Mouse (Mus musculus) hindbrain, embryonic 13.5 days (tissue): ENCODE measurements around the gene Arhgap27. TPM values are rescaled to one million over a fixed set of nuclear protein-coding genes. Genes with fewer than 3 reads are reported as not detected.
"Not testable (repeated sequence)": the region's sequence is repeated elsewhere in the genome, so short reads cannot be mapped to it uniquely, and the experiment has no call there.

Experiments used
- ATAC-seq: fragments of 200-750 bp; cut with Nextera tagmentation; 2 replicates; pipeline ENCODE4 v1.8.0; 2017; ENCODE audit warnings: moderate TSS enrichment; ENCODE audit not compliant: low FRiP score
- H3K27ac ChIP-seq: fragments of 300-500 bp; sonication (generic); 2 replicates; pipeline ENCODE4 v1.5.1; 2015; ENCODE audit warnings: inconsistent platforms, mild to moderate bottlenecking, moderate library complexity
- H3K27me3 ChIP-seq: fragments of 300-500 bp; sonication (generic); 2 replicates; pipeline ENCODE4 v1.6.1; 2015; ENCODE audit warnings: mild to moderate bottlenecking, inconsistent platforms
- H3K36me3 ChIP-seq: fragments of 300-500 bp; sonication (generic); 2 replicates; pipeline ENCODE4 v1.6.1; 2015; ENCODE audit warnings: mild to moderate bottlenecking, inconsistent platforms
- H3K4me1 ChIP-seq: fragments of 300-500 bp; sonication (generic); replicated peaks from 2 replicates; pipeline ENCODE4 v1.6.1; 2015; ENCODE audit warnings: inconsistent platforms
- H3K4me2 ChIP-seq: fragments of 300-500 bp; sonication (generic); 2 replicates; pipeline ENCODE4 v1.6.1; 2015; ENCODE audit warnings: inconsistent platforms, mild to moderate bottlenecking, moderate library complexity
- H3K4me3 ChIP-seq: fragments of 300-500 bp; sonication (generic); 2 replicates; pipeline ENCODE4 v1.5.1; 2015; ENCODE audit warnings: mild to moderate bottlenecking, inconsistent platforms
- H3K9ac ChIP-seq: fragments of 300-500 bp; sonication (generic); 2 replicates; pipeline ENCODE4 v1.6.1; 2015; ENCODE audit warnings: mild to moderate bottlenecking, inconsistent platforms
- H3K9me3 ChIP-seq: fragments of 300-500 bp; sonication (generic); 2 replicates; pipeline ENCODE4 v1.6.1; 2016; ENCODE audit warnings: inconsistent platforms
- WGBS: fragments of 180-500 bp; shearing (Covaris S2); methylation state at CpG from one replicate; pipeline ENCODE4 v1.1.7; 2015; 5-methylcytosine and 5-hydroxymethylcytosine counted together
- polyA plus RNA-seq: library from polyadenylated mRNA; unstranded; fragments of >200 nt; fragmentation: Nextera tagmentation; extraction: Ambion mirVana; gene quantifications from 2 replicates; pipeline ENCODE4 v1.2.1, GENCODE M21; 2015

Gene Arhgap27
- polyA plus RNA-seq, result 3.2 and 3.4 TPM in 2 replicates

GRCm38 (mm10) chr11:103363214-103364148, at the start of gene Arhgap27:
Gene Arhgap27 (minus strand): TSS chr11:103363692.
- peak within 1 kb of the TSS; percentile 3; the same call in 1 of the 2 replicates for H3K27ac ChIP-seq
- H3K9me3 ChIP-seq, result no peaks in the 10 kb centered on the region
- 3% methylated on average over 35 of the region's 35 CpGs for WGBS
- H3K9ac ChIP-seq, result peak within 1 kb of the TSS; percentile 65
- ATAC-seq, result peak; percentile 9; the same call in 1 of the 2 replicates
- H3K4me2 ChIP-seq, result peak within 1 kb of the TSS; percentile 58
- peaks cover 34% of the 10 kb centered on the region for H3K36me3 ChIP-seq
- peaks cover 48% of the 10 kb centered on the region for H3K4me1 ChIP-seq
- H3K4me3 ChIP-seq, result peak within 1 kb of the TSS; percentile 35
- H3K27me3 ChIP-seq, result peaks cover 85% of the 10 kb centered on the region

- Histone ChIP-seq H3K4me3 (peak overlapping the region; percentile 86), H3K27ac (peak overlapping the region; percentile 78), H3K4me2 (peak overlapping the region; percentile 83), H3K4me1 (peaks cover 23% of the 10 kb centered on the region), H3K9ac (peak overlapping the region; percentile 70), H3K27me3 (peaks cover 12% of the 10 kb centered on the region), H3K36me3 (peaks cover 5% of the 10 kb centered on the region; the same call in 1 of the 2 replicates), H3K9me3 (no peaks in the 10 kb centered on the region)
- WGBS, result 3% methylated on average over 14 of the region's 14 CpGs
- peak; percentile 60 for ATAC-seq
Measured at GRCm38 (mm10) chr11:103412950-103413423, 49.5 kb upstream of the Arhgap27 start.

- H3K4me3 ChIP-seq, result peak within 1 kb of the TSS; percentile 86
- H3K9ac ChIP-seq, result peak within 1 kb of the TSS; percentile 90
- WGBS, result under 1% methylated on average over 55 of the region's 67 CpGs
- peak within 1 kb of the TSS; percentile 78 for H3K27ac ChIP-seq
- no peaks in the 10 kb centered on the region for H3K9me3 ChIP-seq
- peaks cover 5% of the 10 kb centered on the region; the same call in 1 of the 2 replicates for H3K36me3 ChIP-seq
- peaks cover 29% of the 10 kb centered on the region for H3K4me1 ChIP-seq
- peak within 1 kb of the TSS; percentile 83 for H3K4me2 ChIP-seq
- peaks cover 12% of the 10 kb centered on the region for H3K27me3 ChIP-seq
- ATAC-seq, result peak; percentile 99
Measured at GRCm38 (mm10) chr11:103411981-103412949, 48.8 kb upstream of the Arhgap27 start, which contains the start of gene Plekhm1. Gene Plekhm1 (minus strand): TSS chr11:103412687.

- Histone ChIP-seq H3K36me3 (peaks cover 5% of the 10 kb centered on the region; the same call in 1 of the 2 replicates), H3K4me1 (peaks cover 29% of the 10 kb centered on the region), H3K9me3 (no peaks in the 10 kb centered on the region), H3K27ac (no peak overlapping the region), H3K4me2 (peak overlapping the region; percentile 83), H3K4me3 (peak overlapping the region; percentile 86), H3K27me3 (peaks cover 12% of the 10 kb centered on the region), H3K9ac (0 out of 2 replicates have a peak overlapping the region, but pooled peaks have one; percentile 90)
- 94% methylated on average over 1 of the region's 1 CpGs for WGBS
- ATAC-seq, result no peak
Measured at GRCm38 (mm10) chr11:103411301-103411700, 47.8 kb upstream of the Arhgap27 start.

GRCm38 (mm10) chr11:103408880-103409279, 45.4 kb upstream of the Arhgap27 start:
- Histone ChIP-seq H3K4me2 (no peak overlapping the region), H3K36me3 (peaks cover 5% of the 10 kb centered on the region; the same call in 1 of the 2 replicates), H3K9ac (no peak overlapping the region), H3K4me3 (no peak overlapping the region), H3K27ac (no peak overlapping the region), H3K27me3 (no peaks in the 10 kb centered on the region), H3K4me1 (peaks cover 29% of the 10 kb centered on the region), H3K9me3 (no peaks in the 10 kb centered on the region)
- WGBS, result 95% methylated on average over 13 of the region's 13 CpGs
- ATAC-seq, result no peak

GRCm38 (mm10) chr11:103407136-103407535, 43.6 kb upstream of the Arhgap27 start:
- not testable (repeated sequence) for H3K27me3 ChIP-seq, H3K4me2 ChIP-seq, H3K9me3 ChIP-seq, H3K9ac ChIP-seq, H3K4me3 ChIP-seq, ATAC-seq, H3K27ac ChIP-seq
- WGBS, result 61% methylated on average over 5 of the region's 5 CpGs
- Histone ChIP-seq H3K4me1 (peaks cover 23% of the 10 kb centered on the region), H3K36me3 (peaks cover 15% of the 10 kb centered on the region)

- peaks cover 18% of the 10 kb centered on the region for H3K36me3 ChIP-seq
- ATAC-seq, result no peak
- no peak overlapping the region for H3K27ac ChIP-seq
- 81% methylated on average over 7 of the region's 7 CpGs for WGBS
- no peak overlapping the region for H3K4me2 ChIP-seq
- no peaks in the 10 kb centered on the region for H3K9me3 ChIP-seq
- no peak overlapping the region for H3K4me3 ChIP-seq
- no peaks in the 10 kb centered on the region for H3K27me3 ChIP-seq
- H3K9ac ChIP-seq, result no peak overlapping the region
- peaks cover 19% of the 10 kb centered on the region for H3K4me1 ChIP-seq
Measured at GRCm38 (mm10) chr11:103406551-103406950, 43.1 kb upstream of the Arhgap27 start.

GRCm38 (mm10) chr11:103405814-103406213, 42.3 kb upstream of the Arhgap27 start:
- Histone ChIP-seq H3K27me3 (no peaks in the 10 kb centered on the region), H3K9me3 (no peaks in the 10 kb centered on the region), H3K4me3 (no peak overlapping the region), H3K9ac (no peak overlapping the region), H3K36me3 (peaks cover 21% of the 10 kb centered on the region), H3K27ac (no peak overlapping the region), H3K4me1 (peaks cover 11% of the 10 kb centered on the region), H3K4me2 (no peak overlapping the region)
- ATAC-seq, result no peak
- 90% methylated on average over 1 of the region's 1 CpGs for WGBS

- no peak overlapping the region for H3K4me2 ChIP-seq
- ATAC-seq, result no peak
- no peak overlapping the region for H3K9ac ChIP-seq
Measured at GRCm38 (mm10) chr11:103404618-103405017, 41.1 kb upstream of the Arhgap27 start.

GRCm38 (mm10) chr11:103403776-103404175, 40.3 kb upstream of the Arhgap27 start:
- no peak overlapping the region for H3K4me2 ChIP-seq
- WGBS, result 53% methylated on average over 4 of the region's 4 CpGs

More at GRCm38 (mm10) chr11:103404618-103405017, 41.1 kb upstream of the Arhgap27 start:
- Histone ChIP-seq H3K4me3 (no peak overlapping the region), H3K27ac (no peak overlapping the region), H3K9me3 (no peaks in the 10 kb centered on the region), H3K27me3 (no peaks in the 10 kb centered on the region), H3K36me3 (peaks cover 25% of the 10 kb centered on the region), H3K4me1 (peaks cover 6% of the 10 kb centered on the region; the same call in 1 of the 2 replicates)

GRCm38 (mm10) chr11:103402738-103403137, 39.2 kb upstream of the Arhgap27 start:
- Histone ChIP-seq H3K9ac (no peak overlapping the region), H3K27ac (no peak overlapping the region), H3K4me2 (no peak overlapping the region), H3K4me3 (no peak overlapping the region), H3K27me3 (no peaks in the 10 kb centered on the region), H3K9me3 (no peaks in the 10 kb centered on the region), H3K4me1 (peaks cover 4% of the 10 kb centered on the region; the same call in 1 of the 2 replicates), H3K36me3 (peaks cover 26% of the 10 kb centered on the region)
- no peak for ATAC-seq
- WGBS, result 90% methylated on average over 5 of the region's 5 CpGs

More at GRCm38 (mm10) chr11:103403776-103404175, 40.3 kb upstream of the Arhgap27 start:
- peaks cover 6% of the 10 kb centered on the region; the same call in 1 of the 2 replicates for H3K4me1 ChIP-seq
- H3K27ac ChIP-seq, result no peak overlapping the region
- ATAC-seq, result no peak
- no peak overlapping the region for H3K9ac ChIP-seq
- H3K4me3 ChIP-seq, result no peak overlapping the region
- H3K9me3 ChIP-seq, result no peaks in the 10 kb centered on the region
- H3K27me3 ChIP-seq, result no peaks in the 10 kb centered on the region
- peaks cover 25% of the 10 kb centered on the region for H3K36me3 ChIP-seq
